Comparison of ENCODE assay signal across 21 mouse cellular contexts in genomic region chr9:64697006-64697405, GRCm38 (mm10).
"Had no signal": no experiment of that assay in that cellular context is flagged by ENCODE, and none has a peak within 500 bp of the region (broad histone marks: within the 10 kb centered on the region; RNA-seq: fewer than 3 reads in every experiment).

No protein-coding gene starts in this region.

- ATAC-seq: hindbrain, embryonic 16.5 days; inflammation-experienced regulatory T-cells, adult 6 months; intestine, embryonic 16.5 days; liver, embryonic 12.5 days had no signal

- H3K9me3 ChIP-seq: heart, embryonic 12.5 days; hindbrain, embryonic 10.5 days; hindbrain, embryonic 12.5 days; limb, embryonic 10.5 days; limb, embryonic 12.5 days; liver, embryonic 12.5 days had no signal

- H3K27me3 ChIP-seq: heart, embryonic 12.5 days; hindbrain, embryonic 12.5 days; limb, embryonic 12.5 days; liver, embryonic 12.5 days had no signal

- H3K4me2 ChIP-seq: heart, embryonic 12.5 days; hindbrain, embryonic 12.5 days; hindbrain, embryonic 14.5 days; limb, embryonic 12.5 days; liver, embryonic 12.5 days had no signal

- H3K4me3 ChIP-seq: heart, adult 2 months; heart, embryonic 12.5 days; hindbrain, embryonic 10.5 days; hindbrain, embryonic 12.5 days; layer of hippocampus, adult 2 months; left cerebral cortex, adult 2 months; limb, embryonic 10.5 days; limb, embryonic 12.5 days; liver, embryonic 12.5 days had no signal

- DNase-seq: heart, postnatal 4 days; kidney, adult 18-20 months; kidney, adult 8-10 months; kidney, postnatal 10 days; kidney, postnatal 25 days; kidney, postnatal 4 days; liver had no signal

- H3K27ac ChIP-seq: heart, adult 2 months; hindbrain, embryonic 10.5 days; hindbrain, embryonic 12.5 days; hindbrain, embryonic 14.5 days; layer of hippocampus, adult 2 months; left cerebral cortex, adult 2 months; limb, embryonic 10.5 days; limb, embryonic 12.5 days; liver, embryonic 12.5 days; liver, embryonic 14.5 days had no signal

- H3K9ac ChIP-seq: heart, embryonic 12.5 days; hindbrain, embryonic 12.5 days; hindbrain, embryonic 14.5 days; limb, embryonic 12.5 days; liver, embryonic 12.5 days; liver, embryonic 14.5 days had no signal

- H3K4me1 ChIP-seq: hindbrain, embryonic 10.5 days; hindbrain, embryonic 12.5 days; limb, embryonic 10.5 days had no signal
